Comparison of ENCODE assay signal across 28 mouse cellular contexts in genomic region chr2:180986449-180986848, GRCm38 (mm10). TPM values are rescaled to one million over a fixed set of nuclear protein-coding genes. Genes with fewer than 3 reads are reported as not detected.
A peak's percentile ranks its signal among the peaks of the same experiment; 100 is the strongest.
DNase-seq lines count a peak whose midpoint lies in the region; ATAC-seq and TF ChIP-seq lines count a peak whose summit lies in the region.
"Had no signal": no experiment of that assay in that cellular context is flagged by ENCODE, and none has a peak within 500 bp of the region (broad histone marks: within the 10 kb centered on the region; RNA-seq: fewer than 3 reads in every experiment).

Gene Col20a1 (plus strand): TSS chr2:180986535.

- ATAC-seq in hindbrain, embryonic 14.5 days (ENCODE audit: low FRiP score), result no peak
- no peak for ATAC-seq in stomach, embryonic 14.5 days (ENCODE audit: insufficient number of reproducible peaks, insufficient read depth, low FRiP score, low read depth)
- ATAC-seq: forebrain, embryonic 13.5 days; hindbrain, embryonic 16.5 days; intestine, embryonic 15.5 days; liver, postnatal 0 days; lung, postnatal 0 days; midbrain, embryonic 13.5 days; Patski had no signal

- TF ChIP-seq POLR2A in testis, adult 2 months (IDR thresholded peaks at IDR 0.05; ENCODE audit: control insufficient read depth, low read depth, low read length), result no peak

- H3K4me1 ChIP-seq in hindbrain, embryonic 10.5 days (replicated peaks), result peaks cover 31% of the 10 kb centered on the region
- H3K4me1 ChIP-seq in hindbrain, embryonic 14.5 days (replicated peaks; ENCODE audit: control insufficient read depth, insufficient read depth, low read length), result peaks cover 5% of the 10 kb centered on the region; the same call in 1 of the 2 replicates
- H3K4me1 ChIP-seq in testis, adult 2 months (ENCODE audit: control insufficient read depth, insufficient read depth, low read length), result no peaks in the 10 kb centered on the region
- H3K4me1 ChIP-seq in stomach, embryonic 14.5 days (ENCODE audit: control insufficient read depth, insufficient read depth, low read length), result no peaks in the 10 kb centered on the region
- H3K4me1 ChIP-seq: forebrain, embryonic 13.5 days; intestine, embryonic 15.5 days had no signal

- peak within 1 kb of the TSS; percentile 62 for H3K27ac ChIP-seq in hindbrain, embryonic 10.5 days
- no peak within 1 kb of the TSS for H3K27ac ChIP-seq in hindbrain, embryonic 14.5 days
- H3K27ac ChIP-seq in testis, adult 2 months (ENCODE audit: control insufficient read depth, insufficient read depth, low read depth, low read length), result 0 out of 2 replicates have a peak within 1 kb of the TSS, but pooled peaks have one; percentile 29
- H3K27ac ChIP-seq in stomach, embryonic 14.5 days (ENCODE audit: low read length), result peak within 1 kb of the TSS; percentile 61; the same call in 1 of the 2 replicates
- H3K27ac ChIP-seq: forebrain, embryonic 13.5 days; gastrocnemius, adult 2 months; intestine, embryonic 15.5 days; midbrain, embryonic 13.5 days had no signal

- H3K9me3 ChIP-seq in hindbrain, embryonic 10.5 days, result no peaks in the 10 kb centered on the region
- no peaks in the 10 kb centered on the region for H3K9me3 ChIP-seq in hindbrain, embryonic 14.5 days (ENCODE audit: control insufficient read depth, low read length)
- H3K9me3 ChIP-seq in stomach, embryonic 14.5 days (ENCODE audit: control insufficient read depth, low read depth, low read length), result no peaks in the 10 kb centered on the region
- H3K9me3 ChIP-seq: forebrain, embryonic 13.5 days; G1E; intestine, embryonic 15.5 days; midbrain, embryonic 13.5 days; neural tube, embryonic 13.5 days had no signal

- no peak for TF ChIP-seq CTCF in testis, adult 2 months (IDR thresholded peaks at IDR 0.05; ENCODE audit: control insufficient read depth, insufficient read depth, insufficient replicate concordance, low read depth, low read length)

- H3K36me3 ChIP-seq in hindbrain, embryonic 10.5 days, result peaks cover 31% of the 10 kb centered on the region
- peaks cover 22% of the 10 kb centered on the region for H3K36me3 ChIP-seq in hindbrain, embryonic 14.5 days (replicated peaks; ENCODE audit: control insufficient read depth, insufficient read depth)
- H3K36me3 ChIP-seq in testis, adult 2 months (ENCODE audit: control insufficient read depth, insufficient read depth, low read length), result no peaks in the 10 kb centered on the region
- H3K36me3 ChIP-seq in stomach, embryonic 14.5 days (ENCODE audit: control insufficient read depth, insufficient read depth, low read length), result peaks cover 18% of the 10 kb centered on the region

- H3K4me2 ChIP-seq in hindbrain, embryonic 14.5 days (replicated peaks), result no peak within 1 kb of the TSS
- H3K4me2 ChIP-seq in stomach, embryonic 14.5 days (replicated peaks; ENCODE audit: low read depth, low read length), result no peak within 1 kb of the TSS
- H3K4me2 ChIP-seq: forebrain, embryonic 13.5 days; intestine, embryonic 15.5 days; midbrain, embryonic 13.5 days; neural tube, embryonic 13.5 days had no signal

- H3K4me3 ChIP-seq in hindbrain, embryonic 10.5 days, result no peak within 1 kb of the TSS
- H3K4me3 ChIP-seq in hindbrain, embryonic 14.5 days (replicated peaks; ENCODE audit: low read length), result no peak within 1 kb of the TSS
- H3K4me3 ChIP-seq in testis, adult 2 months (ENCODE audit: control insufficient read depth, low read depth, low read length), result no peak within 1 kb of the TSS
- no peak within 1 kb of the TSS for H3K4me3 ChIP-seq in stomach, embryonic 14.5 days (ENCODE audit: low read depth, low read length)
- H3K4me3 ChIP-seq: erythroblast, embryonic 14.5 days; forebrain, embryonic 13.5 days; gastrocnemius, adult 2 months; intestine, embryonic 15.5 days; layer of hippocampus, adult 2 months; midbrain, embryonic 13.5 days; neural tube, embryonic 13.5 days had no signal

- 52% methylated on average over 2 of the region's 2 CpGs for WGBS in hindbrain, embryonic 10.5 days
- 41% methylated on average over 2 of the region's 2 CpGs for WGBS in hindbrain, embryonic 14.5 days
- WGBS in stomach, embryonic 14.5 days, result 63% methylated on average over 2 of the region's 2 CpGs

- H3K27me3 ChIP-seq in hindbrain, embryonic 10.5 days (ENCODE audit: insufficient read depth, poor library complexity, severe bottlenecking), result no peaks in the 10 kb centered on the region
- H3K27me3 ChIP-seq in hindbrain, embryonic 14.5 days (ENCODE audit: control insufficient read depth, insufficient read depth, low read length), result no peaks in the 10 kb centered on the region
- no peaks in the 10 kb centered on the region for H3K27me3 ChIP-seq in testis, adult 2 months (ENCODE audit: control insufficient read depth, insufficient read depth, low read length)
- no peaks in the 10 kb centered on the region for H3K27me3 ChIP-seq in stomach, embryonic 14.5 days (ENCODE audit: control insufficient read depth, insufficient read depth, low read length)
- H3K27me3 ChIP-seq: CH12.LX; forebrain, embryonic 13.5 days; intestine, embryonic 15.5 days; midbrain, embryonic 13.5 days; neural tube, embryonic 13.5 days; Patski had no signal

- no peak within 1 kb of the TSS for H3K9ac ChIP-seq in hindbrain, embryonic 14.5 days
- no peak within 1 kb of the TSS for H3K9ac ChIP-seq in stomach, embryonic 14.5 days (replicated peaks; ENCODE audit: low read depth, low read length)
- H3K9ac ChIP-seq: forebrain, embryonic 13.5 days; intestine, embryonic 15.5 days; liver, postnatal 0 days; midbrain, embryonic 13.5 days; neural tube, embryonic 13.5 days had no signal

- DNase-seq in hindbrain, embryonic 10.5 days (ENCODE audit: low spot score), result no peak
- DNase-seq in hindbrain, embryonic 14.5 days (ENCODE audit: low spot score), result no peak
- no peak for DNase-seq in testis, postnatal 10 days (ENCODE audit: low spot score)
- DNase-seq in lung, postnatal 14 days, result no peak
- DNase-seq in layer of hippocampus, adult 9-11 months, result no peak
- DNase-seq: B cell, adult 2 months; cerebellum, adult 11 months; cerebellum, adult 9-11 months; gastrocnemius, adult 2 months; kidney, adult 9 months; kidney, postnatal 14 days; liver, postnatal 0 days; retina, postnatal 1 day; right cerebral cortex, postnatal 25 days; spleen, adult 18-20 months had no signal

RNA-seq across cellular contexts. Expression of gene Col20a1, which starts in this region (rescaled TPM):
- 0.35 and 0.56 TPM in 2 replicates for polyA plus RNA-seq in hindbrain, embryonic 10.5 days (2016; fragmentation: Nextera tagmentation; extraction: Ambion mirVana)
- polyA plus RNA-seq in hindbrain, embryonic 14.5 days (2014; fragmentation: Nextera tagmentation; extraction: Ambion mirVana), result 0.33 and 0.74 TPM in 2 replicates
- 52.3 and 57.4 TPM in 2 replicates for polyA plus RNA-seq in testis, adult 2 months (2012; rRNA removed)
- polyA plus RNA-seq in stomach, embryonic 14.5 days (2014; fragmentation: Nextera tagmentation; extraction: Ambion mirVana), result 0.53 and 1.1 TPM in 2 replicates

Comparison
In these comparisons a context has a peak if more than half of its experiments do, and no peak if none do; other contexts are left out.
1. RNA of gene Col20a1 (polyA plus RNA-seq): 52.3 to 57.4 TPM in testis, adult 2 months; 0.53 to 1.1 TPM in stomach, embryonic 14.5 days, 0.35 to 0.56 TPM in hindbrain, embryonic 10.5 days and 0.33 to 0.74 TPM in hindbrain, embryonic 14.5 days; every median in the first group is over 10 times any median in the second.